Mouse (Mus musculus): Measurements from ENCODE around the gene Fbln2.

DNA sequence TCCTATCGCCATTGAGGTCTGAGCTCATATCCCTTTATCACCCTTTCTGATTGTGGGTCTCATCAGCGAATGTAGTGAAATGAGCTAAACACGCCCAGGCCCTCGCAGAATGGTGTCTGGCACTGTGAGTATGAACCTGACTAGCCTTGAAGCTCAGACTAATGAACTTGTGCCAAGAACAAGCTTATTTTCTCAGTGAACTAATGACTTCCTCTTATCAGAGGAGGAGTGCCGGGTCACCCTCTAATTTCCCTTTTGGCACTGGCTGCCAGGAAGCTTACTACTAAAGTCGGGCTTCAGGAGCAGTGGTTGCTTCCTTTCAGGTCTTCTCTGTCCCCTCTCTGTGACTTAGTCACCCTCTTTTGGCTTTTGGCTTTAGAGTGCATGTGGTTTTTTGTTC, 12.7 kb downstream of the Fbln2 start:
- no peak for TF ChIP-seq POLR2A (IDR thresholded peaks at IDR 0.05; ENCODE audit: low read depth, low read length)
- TF ChIP-seq CTCF (conservative IDR thresholded peaks at IDR 0.05; ENCODE audit: insufficient read depth, insufficient read length, low read depth, low read length): no peak
